Comparison of ENCODE assay signal across 8 mouse cellular contexts in genomic region chr3:149088621-149089128, GRCm38 (mm10).
A peak's percentile ranks its signal among the peaks of the same experiment; 100 is the strongest.
DNase-seq lines count a peak whose midpoint lies in the region; ATAC-seq lines count a peak whose summit lies in the region.

No protein-coding gene starts in this region.

- H3K4me3 ChIP-seq in embryonic facial prominence, embryonic 14.5 days (ENCODE audit: low read depth, low read length) = peak overlapping the region; percentile 28
- H3K4me3 ChIP-seq in hindbrain, embryonic 16.5 days (ENCODE audit: low read length) = peak overlapping the region; percentile 30

- intact Hi-C loops in gastrocnemius, postnatal 14 days (cut with DNase I; ENCODE audit: low total_unique reads) = no loop called here

- no peaks in the 10 kb centered on the region for H3K36me3 ChIP-seq in embryonic facial prominence, embryonic 14.5 days (ENCODE audit: control insufficient read depth, insufficient read depth, low read length)
- no peaks in the 10 kb centered on the region for H3K36me3 ChIP-seq in hindbrain, embryonic 16.5 days (ENCODE audit: control insufficient read depth, insufficient read depth, low read length)

- peak overlapping the region; percentile 60 for H3K4me2 ChIP-seq in embryonic facial prominence, embryonic 14.5 days (ENCODE audit: low read depth, low read length)
- peak overlapping the region; percentile 62 for H3K4me2 ChIP-seq in hindbrain, embryonic 16.5 days (ENCODE audit: low read length)

- DNase-seq in gastrocnemius, postnatal 14 days = peak; percentile 7
- DNase-seq in gastrocnemius, postnatal 10 days = no peak
- peak; percentile 77 for DNase-seq in embryonic facial prominence, embryonic 14.5 days (ENCODE audit: low spot score)
- peak; percentile 4 for DNase-seq in testis, postnatal 14 days (ENCODE audit: low spot score)
- DNase-seq in left cerebral cortex, adult 9 months (ENCODE audit: low spot score in 2 of 2) = no peak
- no peak for DNase-seq in thymus, postnatal 4 days

- H3K27me3 ChIP-seq in embryonic facial prominence, embryonic 14.5 days (replicated peaks; ENCODE audit: control insufficient read depth, insufficient read depth, low read length) = no peaks in the 10 kb centered on the region; the same call in 1 of the 2 replicates
- H3K27me3 ChIP-seq in hindbrain, embryonic 16.5 days (replicated peaks; ENCODE audit: control insufficient read depth, insufficient read depth, low read length) = no peaks in the 10 kb centered on the region; the same call in 1 of the 2 replicates

- H3K9ac ChIP-seq in embryonic facial prominence, embryonic 14.5 days (ENCODE audit: low read depth, low read length) = peak overlapping the region; percentile 45
- peak overlapping the region; percentile 30 for H3K9ac ChIP-seq in hindbrain, embryonic 16.5 days (ENCODE audit: low read depth, low read length)

- 4% methylated on average over 16 of the region's 16 CpGs for WGBS in embryonic facial prominence, embryonic 14.5 days
- WGBS in hindbrain, embryonic 16.5 days = 6% methylated on average over 16 of the region's 16 CpGs

- H3K9me3 ChIP-seq in embryonic facial prominence, embryonic 14.5 days (ENCODE audit: control insufficient read depth, low read length) = no peaks in the 10 kb centered on the region
- no peaks in the 10 kb centered on the region for H3K9me3 ChIP-seq in hindbrain, embryonic 16.5 days (ENCODE audit: control insufficient read depth, low read length)

- no peak overlapping the region for H3K27ac ChIP-seq in embryonic facial prominence, embryonic 14.5 days (replicated peaks; ENCODE audit: low read depth, low read length)
- H3K27ac ChIP-seq in hindbrain, embryonic 16.5 days (ENCODE audit: low read depth, low read length) = no peak overlapping the region

- ATAC-seq in embryonic facial prominence, embryonic 14.5 days (ENCODE audit: low read depth) = peak; percentile 75; the same call in 1 of the 2 replicates
- peak; percentile 69 for ATAC-seq in hindbrain, embryonic 16.5 days
- peak; percentile 71 for ATAC-seq in megakaryocyte, adult 5-6 weeks (ENCODE audit: poor library complexity, severe bottlenecking)

- peaks cover 39% of the 10 kb centered on the region for H3K4me1 ChIP-seq in embryonic facial prominence, embryonic 14.5 days (ENCODE audit: control insufficient read depth, insufficient read depth, low read length)
- H3K4me1 ChIP-seq in hindbrain, embryonic 16.5 days (ENCODE audit: control insufficient read depth, insufficient read depth, low read depth, low read length) = peaks cover 7% of the 10 kb centered on the region

Comparison
In these comparisons a context has a peak if more than half of its experiments do, and no peak if none do; other contexts are left out.
1. DNase-seq: peak in gastrocnemius, postnatal 14 days (single experiment), embryonic facial prominence, embryonic 14.5 days (single experiment) and testis, postnatal 14 days (single experiment); none in gastrocnemius, postnatal 10 days (single experiment), left cerebral cortex, adult 9 months (0 of 2) and thymus, postnatal 4 days (single experiment).
2. Peak in every context shown above with its lines, with median percentiles within 50 percentile points of each other: ATAC-seq.